Comparison of ENCODE assay signal across 8 mouse cellular contexts in genomic region chr2:26409362-26409761, GRCm38 (mm10). TPM values are rescaled to one million over a fixed set of nuclear protein-coding genes. Genes with fewer than 3 reads are reported as not detected.
DNase-seq lines count a peak whose midpoint lies in the region; ATAC-seq and TF ChIP-seq lines count a peak whose summit lies in the region.

No protein-coding gene starts in this region.

- peaks cover 7% of the 10 kb centered on the region for H3K36me3 ChIP-seq in heart, embryonic 11.5 days (ENCODE audit: control insufficient read depth, insufficient read depth, low read length)
- H3K36me3 ChIP-seq in testis, adult 2 months (ENCODE audit: control insufficient read depth, insufficient read depth, low read length): no peaks in the 10 kb centered on the region
- peaks cover 46% of the 10 kb centered on the region for H3K36me3 ChIP-seq in liver, embryonic 15.5 days (replicated peaks)

- DNase-seq in heart, postnatal 14 days: no peak
- no peak for DNase-seq in testis, postnatal 10 days (ENCODE audit: low spot score)
- no peak for DNase-seq in adrenal gland, postnatal 14 days
- no peak for DNase-seq in cerebellum, postnatal 10 days

- intact Hi-C loops in heart, postnatal 14 days (cut with DNase I): loop anchor here (2.0 to 5.0 kb wide), 2 partner anchors 57 to 151 kb away; partner anchors contain the start of gene Dnlz

- no peak for TF ChIP-seq POLR2A in testis, adult 2 months (IDR thresholded peaks at IDR 0.05; ENCODE audit: control insufficient read depth, low read depth, low read length)

- H3K9ac ChIP-seq in heart, embryonic 11.5 days (ENCODE audit: low read depth, low read length): no peak overlapping the region
- H3K9ac ChIP-seq in liver, embryonic 15.5 days: peak overlapping the region; percentile 19; the same call in 1 of the 2 replicates

- H3K27ac ChIP-seq in heart, embryonic 11.5 days (ENCODE audit: low read depth, low read length): no peak overlapping the region
- H3K27ac ChIP-seq in testis, adult 2 months (ENCODE audit: control insufficient read depth, insufficient read depth, low read depth, low read length): no peak overlapping the region
- peak overlapping the region; percentile 42 for H3K27ac ChIP-seq in liver, embryonic 15.5 days (replicated peaks)

- peak overlapping the region; percentile 79 for H3K4me2 ChIP-seq in heart, embryonic 11.5 days
- peak overlapping the region; percentile 89 for H3K4me2 ChIP-seq in liver, embryonic 15.5 days

- ATAC-seq in heart, embryonic 11.5 days (replicated peaks; ENCODE audit: insufficient number of reproducible peaks, low FRiP score, low TSS enrichment): no peak
- no peak for ATAC-seq in liver, embryonic 15.5 days (ENCODE audit: insufficient read depth)
- ATAC-seq in CD4-positive, CD25-positive, alpha-beta regulatory T cell, adult 4 months: no peak

- peaks cover 23% of the 10 kb centered on the region for H3K4me1 ChIP-seq in heart, embryonic 11.5 days (ENCODE audit: control insufficient read depth, insufficient read depth, low read length)
- peaks cover 12% of the 10 kb centered on the region for H3K4me1 ChIP-seq in testis, adult 2 months (ENCODE audit: control insufficient read depth, insufficient read depth, low read length)
- peaks cover 46% of the 10 kb centered on the region for H3K4me1 ChIP-seq in liver, embryonic 15.5 days (replicated peaks)

- H3K9me3 ChIP-seq in heart, embryonic 11.5 days (replicated peaks; ENCODE audit: control insufficient read depth, low read length): no peaks in the 10 kb centered on the region
- no peaks in the 10 kb centered on the region for H3K9me3 ChIP-seq in liver, embryonic 15.5 days (replicated peaks)

- no peak for TF ChIP-seq CTCF in testis, adult 2 months (IDR thresholded peaks at IDR 0.05; ENCODE audit: control insufficient read depth, insufficient read depth, insufficient replicate concordance, low read depth, low read length)

- peak overlapping the region; percentile 90 for H3K4me3 ChIP-seq in heart, embryonic 11.5 days (ENCODE audit: low read depth, low read length)
- peak overlapping the region; percentile 64 for H3K4me3 ChIP-seq in testis, adult 2 months (ENCODE audit: control insufficient read depth, low read depth, low read length)
- H3K4me3 ChIP-seq in liver, embryonic 15.5 days (replicated peaks): peak overlapping the region; percentile 93; the same call in 1 of the 2 replicates

- H3K27me3 ChIP-seq in heart, embryonic 11.5 days (ENCODE audit: control insufficient read depth, insufficient read depth, low read length): no peaks in the 10 kb centered on the region
- no peaks in the 10 kb centered on the region for H3K27me3 ChIP-seq in testis, adult 2 months (ENCODE audit: control insufficient read depth, insufficient read depth, low read length)
- H3K27me3 ChIP-seq in liver, embryonic 15.5 days: no peaks in the 10 kb centered on the region

- 49% methylated on average over 3 of the region's 3 CpGs for WGBS in heart, embryonic 11.5 days (ENCODE audit: insufficient replicate concordance)
- WGBS in liver, embryonic 15.5 days (ENCODE audit: insufficient replicate concordance): 57% methylated on average over 3 of the region's 3 CpGs

RNA-seq across cellular contexts. Expression of gene Inpp5e, which starts 0.4 kb away (rescaled TPM):
- polyA plus RNA-seq in heart, embryonic 11.5 days (2014; fragmentation: Nextera tagmentation; extraction: Ambion mirVana): 14.1 and 14.2 TPM in 2 replicates
- total RNA-seq in heart, postnatal 14 days (2021): 10 to 100 TPM; 15.6 to 15.9 TPM
- 67.3 and 71.0 TPM in 2 replicates for polyA plus RNA-seq in testis, adult 2 months (2012; rRNA removed)
- polyA plus RNA-seq in liver, embryonic 15.5 days (2015; fragmentation: Nextera tagmentation; extraction: Ambion mirVana): 6.0 and 6.1 TPM in 2 replicates
- 14.5 and 16.9 TPM in 2 replicates for total RNA-seq in adrenal gland, postnatal 14 days (2021)
- 10 to 100 TPM in 1 of 2 experiments, 1 to 10 TPM in 1; 9.7 to 17.9 TPM for polyA plus RNA-seq in CD4-positive, CD25-positive, alpha-beta regulatory T cell, adult 4 months (2017; shearing (Covaris generic))

RNA-seq across cellular contexts. Expression of gene Pmpca, which starts 20.2 kb away (rescaled TPM):
- 112 and 134 TPM in 2 replicates for polyA plus RNA-seq in heart, embryonic 11.5 days (2014; fragmentation: Nextera tagmentation; extraction: Ambion mirVana)
- 100 to 1,000 TPM; 118 to 121 TPM for total RNA-seq in heart, postnatal 14 days (2021)
- polyA plus RNA-seq in testis, adult 2 months (2012; rRNA removed): 65.5 and 74.1 TPM in 2 replicates
- polyA plus RNA-seq in liver, embryonic 15.5 days (2015; fragmentation: Nextera tagmentation; extraction: Ambion mirVana): 61.5 and 61.6 TPM in 2 replicates
- total RNA-seq in adrenal gland, postnatal 14 days (2021): 122 TPM in 2 replicates
- polyA plus RNA-seq in CD4-positive, CD25-positive, alpha-beta regulatory T cell, adult 4 months (2017; shearing (Covaris generic)): 100 to 1,000 TPM in 1 of 2 experiments, 10 to 100 TPM in 1; 84.7 to 128 TPM

RNA-seq across cellular contexts. Expression of gene Entr1, which starts 20.2 kb away (rescaled TPM):
- 87.4 and 89.1 TPM in 2 replicates for polyA plus RNA-seq in heart, embryonic 11.5 days (2014; fragmentation: Nextera tagmentation; extraction: Ambion mirVana)
- 10 to 100 TPM; 55.4 to 58.6 TPM for total RNA-seq in heart, postnatal 14 days (2021)
- 388 and 401 TPM in 2 replicates for polyA plus RNA-seq in testis, adult 2 months (2012; rRNA removed)
- polyA plus RNA-seq in liver, embryonic 15.5 days (2015; fragmentation: Nextera tagmentation; extraction: Ambion mirVana): 38.2 and 42.8 TPM in 2 replicates
- 83.5 and 94.9 TPM in 2 replicates for total RNA-seq in adrenal gland, postnatal 14 days (2021)
- 10 to 100 TPM; 38.2 to 38.9 TPM for polyA plus RNA-seq in CD4-positive, CD25-positive, alpha-beta regulatory T cell, adult 4 months (2017; shearing (Covaris generic))

RNA-seq across cellular contexts. Expression of gene Snapc4, which starts 28.9 kb away (rescaled TPM):
- 16.8 and 18.2 TPM in 2 replicates for polyA plus RNA-seq in heart, embryonic 11.5 days (2014; fragmentation: Nextera tagmentation; extraction: Ambion mirVana)
- total RNA-seq in heart, postnatal 14 days (2021): 10 to 100 TPM; 11.8 to 13.3 TPM
- polyA plus RNA-seq in testis, adult 2 months (2012; rRNA removed): 20.2 and 22.5 TPM in 2 replicates
- polyA plus RNA-seq in liver, embryonic 15.5 days (2015; fragmentation: Nextera tagmentation; extraction: Ambion mirVana): 8.4 and 10.8 TPM in 2 replicates
- 26.9 and 33.7 TPM in 2 replicates for total RNA-seq in adrenal gland, postnatal 14 days (2021)
- polyA plus RNA-seq in CD4-positive, CD25-positive, alpha-beta regulatory T cell, adult 4 months (2017; shearing (Covaris generic)): 10 to 100 TPM; 25.6 to 56.4 TPM

RNA-seq across cellular contexts. Expression of gene Sec16a, which starts 35.7 kb away (rescaled TPM):
- polyA plus RNA-seq in heart, embryonic 11.5 days (2014; fragmentation: Nextera tagmentation; extraction: Ambion mirVana): 23.6 and 27.1 TPM in 2 replicates
- total RNA-seq in heart, postnatal 14 days (2021): 10 to 100 TPM; 37.4 to 40.5 TPM
- polyA plus RNA-seq in testis, adult 2 months (2012; rRNA removed): 58.1 and 58.6 TPM in 2 replicates
- polyA plus RNA-seq in liver, embryonic 15.5 days (2015; fragmentation: Nextera tagmentation; extraction: Ambion mirVana): 8.8 and 9.6 TPM in 2 replicates
- 50.1 and 54.6 TPM in 2 replicates for total RNA-seq in adrenal gland, postnatal 14 days (2021)
- polyA plus RNA-seq in CD4-positive, CD25-positive, alpha-beta regulatory T cell, adult 4 months (2017; shearing (Covaris generic)): 10 to 100 TPM; 24.8 to 31.7 TPM
